Mouse (Mus musculus): ENCODE measurements around the gene Maml2. TPM values are rescaled to one million over a fixed set of nuclear protein-coding genes. Genes with fewer than 3 reads are reported as not detected.

The Maml2 gene
- polyA plus RNA-seq, 1 experiment, result 0.02 TPM

DNA sequence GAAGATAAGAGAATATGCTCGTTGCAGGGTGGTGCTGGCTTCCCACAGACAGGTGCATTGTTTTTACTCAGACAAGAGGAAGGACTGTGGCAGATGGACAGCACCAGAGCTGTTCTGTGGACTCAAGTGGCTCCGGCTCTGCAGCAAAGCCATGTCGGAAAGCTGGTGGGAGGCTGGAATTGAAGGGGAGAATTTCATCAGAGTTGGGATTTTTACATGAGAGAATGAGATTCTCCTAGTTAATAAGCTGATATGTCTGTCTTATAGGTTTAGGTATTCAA is 301.5 kb downstream of the Maml2 start:
- no peaks in the 10 kb centered on the region for H3K4me1 ChIP-seq (ENCODE audit: control insufficient read depth)
- no peak overlapping the region for H3K4me3 ChIP-seq (replicated peaks)
- no peaks in the 10 kb centered on the region for H3K9me3 ChIP-seq (ENCODE audit: control insufficient read depth, low read length)
- no peak for TF ChIP-seq GATA1 (IDR thresholded peaks at IDR 0.05; ENCODE audit: low read length)
- no peaks in the 10 kb centered on the region for H3K36me3 ChIP-seq (ENCODE audit: control insufficient read depth)
- no peaks in the 10 kb centered on the region for H3K27me3 ChIP-seq (ENCODE audit: control insufficient read depth)

- Histone ChIP-seq H3K4me1 (ENCODE audit: control insufficient read depth) (no peaks in the 10 kb centered on the region), H3K9me3 (ENCODE audit: control insufficient read depth, low read length) (no peaks in the 10 kb centered on the region), H3K4me3 (replicated peaks) (no peak overlapping the region), H3K27me3 (ENCODE audit: control insufficient read depth) (no peaks in the 10 kb centered on the region), H3K36me3 (ENCODE audit: control insufficient read depth) (no peaks in the 10 kb centered on the region)
- TF ChIP-seq GATA1 (IDR thresholded peaks at IDR 0.05; ENCODE audit: low read length) (no peak), TAL1 (IDR thresholded peaks at IDR 0.05; ENCODE audit: low read length) (no peak)
These were observed 302.0 kb downstream of the Maml2 start for GRCm38 (mm10) chr9:13599800-13600199.

GRCm38 (mm10) chr9:13601729-13602128 is 304.0 kb downstream of the Maml2 start:
- no peaks in the 10 kb centered on the region for H3K36me3 ChIP-seq (ENCODE audit: control insufficient read depth)
- no peaks in the 10 kb centered on the region for H3K27me3 ChIP-seq (ENCODE audit: control insufficient read depth)
- TF ChIP-seq GATA1 (IDR thresholded peaks at IDR 0.05; ENCODE audit: low read length), result no peak
- H3K4me1 ChIP-seq (ENCODE audit: control insufficient read depth), result no peaks in the 10 kb centered on the region
- H3K4me3 ChIP-seq (replicated peaks), result no peak overlapping the region
- no peaks in the 10 kb centered on the region for H3K9me3 ChIP-seq (ENCODE audit: control insufficient read depth, low read length)

DNA sequence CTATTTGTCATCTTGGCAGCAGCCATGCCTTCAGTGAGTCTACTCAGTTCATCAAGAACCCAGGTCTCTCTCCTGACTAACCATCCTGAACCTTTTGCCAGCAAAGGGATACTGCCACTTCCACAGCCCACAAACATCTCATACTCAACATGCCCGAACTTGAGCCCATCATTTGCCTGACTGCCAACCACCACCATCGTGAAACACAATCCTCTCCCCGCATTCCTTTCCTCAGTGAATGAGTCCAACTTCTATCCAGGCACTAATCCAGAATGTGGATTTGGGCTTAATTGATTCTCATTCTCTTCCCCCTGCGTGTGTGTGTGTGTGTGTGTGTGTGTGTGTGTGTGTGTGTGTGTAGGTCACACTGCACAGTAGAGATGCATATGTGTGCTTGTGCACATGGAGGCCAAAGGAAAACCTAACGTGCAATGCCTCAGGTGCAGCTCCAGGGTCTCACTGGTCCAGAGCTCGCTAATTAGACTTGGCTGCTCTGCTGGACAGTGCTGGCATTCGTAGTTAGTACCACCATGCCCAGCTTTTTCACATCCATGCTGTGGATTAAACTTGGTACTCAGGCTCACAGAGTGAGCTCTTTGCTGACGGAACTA is 305.9 kb downstream of the Maml2 start:
- Histone ChIP-seq H3K4me3 (replicated peaks) (no peak overlapping the region), H3K36me3 (ENCODE audit: control insufficient read depth) (no peaks in the 10 kb centered on the region), H3K27me3 (ENCODE audit: control insufficient read depth) (no peaks in the 10 kb centered on the region), H3K9me3 (ENCODE audit: control insufficient read depth, low read length) (no peaks in the 10 kb centered on the region), H3K4me1 (ENCODE audit: control insufficient read depth) (no peaks in the 10 kb centered on the region)
- TF ChIP-seq TAL1 (IDR thresholded peaks at IDR 0.05; ENCODE audit: low read length) (no peak), GATA1 (IDR thresholded peaks at IDR 0.05; ENCODE audit: low read length) (no peak)

- no peaks in the 10 kb centered on the region for H3K4me1 ChIP-seq (ENCODE audit: control insufficient read depth)
- no peaks in the 10 kb centered on the region for H3K9me3 ChIP-seq (ENCODE audit: control insufficient read depth, low read length)
- H3K36me3 ChIP-seq (ENCODE audit: control insufficient read depth), result no peaks in the 10 kb centered on the region
- no peak overlapping the region for H3K4me3 ChIP-seq (replicated peaks)
- H3K27me3 ChIP-seq (ENCODE audit: control insufficient read depth), result no peaks in the 10 kb centered on the region
- TF ChIP-seq TAL1 (IDR thresholded peaks at IDR 0.05; ENCODE audit: low read length) (no peak), GATA1 (IDR thresholded peaks at IDR 0.05; ENCODE audit: low read length) (no peak)
These were observed 309.9 kb downstream of the Maml2 start for GRCm38 (mm10) chr9:13607609-13608185.

DNA sequence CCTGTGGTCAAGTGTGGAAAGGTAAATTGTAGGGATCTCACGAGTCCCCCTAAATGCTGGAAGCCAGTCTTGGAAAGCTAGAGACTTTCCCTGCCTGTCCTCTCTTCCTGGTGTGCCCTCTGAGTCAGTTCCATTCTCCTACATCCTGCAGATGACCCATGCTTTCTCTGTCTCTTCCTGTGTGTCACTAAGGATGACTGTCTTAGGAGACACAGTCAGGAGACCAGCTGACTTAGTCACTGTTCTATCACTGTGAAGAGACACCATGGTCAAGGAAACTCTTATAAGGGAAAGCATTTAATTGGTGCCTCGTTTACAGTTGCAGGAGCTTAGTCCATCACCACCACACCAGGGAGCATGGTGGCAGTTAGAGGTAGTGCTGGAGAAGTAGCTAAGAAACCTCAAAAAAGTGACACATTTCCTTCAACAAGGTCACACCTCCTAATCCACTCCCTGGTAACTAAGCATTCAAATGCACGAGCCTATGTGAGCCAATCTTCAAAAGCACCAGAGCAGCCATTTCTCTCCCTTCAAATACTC is 310.8 kb downstream of the Maml2 start:
- Histone ChIP-seq H3K4me3 (replicated peaks) (no peak overlapping the region), H3K9me3 (ENCODE audit: control insufficient read depth, low read length) (no peaks in the 10 kb centered on the region), H3K27me3 (ENCODE audit: control insufficient read depth) (no peaks in the 10 kb centered on the region), H3K36me3 (ENCODE audit: control insufficient read depth) (no peaks in the 10 kb centered on the region), H3K4me1 (ENCODE audit: control insufficient read depth) (no peaks in the 10 kb centered on the region)
- TF ChIP-seq TAL1 (IDR thresholded peaks at IDR 0.05; ENCODE audit: low read length), result no peak
- no peak for TF ChIP-seq GATA1 (IDR thresholded peaks at IDR 0.05; ENCODE audit: low read length)

DNA sequence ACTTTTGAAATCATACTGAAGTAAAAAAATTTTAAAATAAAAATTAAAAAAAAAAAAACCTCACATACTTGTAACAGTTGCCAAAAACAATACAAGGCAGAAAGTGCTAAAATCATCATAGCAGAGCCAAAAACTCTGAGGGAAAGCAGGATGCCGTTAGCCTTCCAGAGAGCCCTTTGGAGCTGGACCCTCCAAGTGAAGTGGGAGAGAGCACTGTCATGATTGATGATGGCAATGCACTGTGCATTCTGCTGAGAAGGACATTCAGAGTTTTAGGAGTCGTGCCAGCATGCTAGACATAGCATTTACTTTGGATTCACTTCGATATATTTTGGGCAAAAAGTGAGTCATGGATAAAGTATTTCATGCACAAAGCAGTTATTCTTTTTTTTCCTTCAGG is 313.8 kb downstream of the Maml2 start:
- H3K9me3 ChIP-seq (ENCODE audit: control insufficient read depth, low read length), result no peaks in the 10 kb centered on the region
- no peaks in the 10 kb centered on the region for H3K36me3 ChIP-seq (ENCODE audit: control insufficient read depth)
- H3K4me3 ChIP-seq (replicated peaks), result no peak overlapping the region
- no peaks in the 10 kb centered on the region for H3K27me3 ChIP-seq (ENCODE audit: control insufficient read depth)
- no peaks in the 10 kb centered on the region for H3K4me1 ChIP-seq (ENCODE audit: control insufficient read depth)
- TF ChIP-seq GATA1 (IDR thresholded peaks at IDR 0.05; ENCODE audit: low read length) (no peak), TAL1 (IDR thresholded peaks at IDR 0.05; ENCODE audit: low read length) (no peak)

- TF ChIP-seq TAL1 (IDR thresholded peaks at IDR 0.05; ENCODE audit: low read length) (no peak), GATA1 (IDR thresholded peaks at IDR 0.05; ENCODE audit: low read length) (no peak)
- Histone ChIP-seq H3K36me3 (ENCODE audit: control insufficient read depth) (no peaks in the 10 kb centered on the region), H3K27me3 (ENCODE audit: control insufficient read depth) (no peaks in the 10 kb centered on the region), H3K4me3 (replicated peaks) (no peak overlapping the region), H3K4me1 (ENCODE audit: control insufficient read depth) (no peaks in the 10 kb centered on the region), H3K9me3 (ENCODE audit: control insufficient read depth, low read length) (no peaks in the 10 kb centered on the region)
These were observed 314.6 kb downstream of the Maml2 start for GRCm38 (mm10) chr9:13612371-13612770.

DNA sequence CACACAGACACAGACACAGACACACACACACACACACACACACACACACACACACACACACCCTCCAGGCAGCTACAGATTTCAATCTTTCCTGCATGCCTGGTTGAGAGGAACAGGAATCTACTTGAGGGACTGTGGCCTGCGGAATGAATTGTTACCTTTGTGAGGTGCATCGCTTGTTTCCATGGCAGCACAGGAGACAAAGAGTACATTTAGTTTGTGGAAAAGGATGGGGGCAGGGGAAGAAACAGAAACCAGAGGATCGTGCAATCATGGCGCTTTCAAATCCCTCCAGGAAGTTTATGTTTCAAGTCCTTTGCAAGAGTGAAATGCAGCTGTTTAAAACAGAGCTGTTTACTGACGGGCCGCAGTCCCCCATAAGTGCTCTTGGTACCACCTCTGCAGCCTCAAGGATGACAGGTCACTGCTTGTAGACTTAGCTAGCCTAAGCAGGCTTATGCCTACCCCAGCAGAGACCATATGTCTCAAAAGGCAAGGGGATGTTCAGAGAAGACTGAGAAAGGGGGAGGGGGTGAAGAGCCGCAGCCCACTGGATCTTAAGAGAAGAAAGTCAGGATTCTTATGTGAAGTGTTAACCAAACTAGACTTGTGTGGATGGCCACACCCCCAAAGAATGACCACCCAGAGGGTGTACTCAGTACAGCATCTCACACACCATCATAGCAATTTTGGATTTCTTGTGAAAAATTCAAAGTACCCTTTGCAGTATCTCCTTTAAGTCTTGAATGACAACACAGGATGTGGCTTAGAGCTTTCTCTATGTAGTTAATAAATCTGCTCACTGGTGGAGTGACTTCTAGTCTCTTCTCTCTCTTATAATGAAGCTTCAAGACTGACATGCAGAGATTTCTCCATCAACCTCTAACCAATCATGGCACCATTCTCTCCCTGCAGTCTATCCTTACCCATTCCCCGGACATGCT is 315.8 kb downstream of the Maml2 start:
- Histone ChIP-seq H3K4me1 (ENCODE audit: control insufficient read depth) (no peaks in the 10 kb centered on the region), H3K36me3 (ENCODE audit: control insufficient read depth) (no peaks in the 10 kb centered on the region), H3K4me3 (replicated peaks) (no peak overlapping the region), H3K27me3 (ENCODE audit: control insufficient read depth) (no peaks in the 10 kb centered on the region), H3K9me3 (ENCODE audit: control insufficient read depth, low read length) (no peaks in the 10 kb centered on the region)
- TF ChIP-seq GATA1 (IDR thresholded peaks at IDR 0.05; ENCODE audit: low read length), result no peak
- no peak for TF ChIP-seq TAL1 (IDR thresholded peaks at IDR 0.05; ENCODE audit: low read length)
